Mouse (Mus musculus): ENCODE data around the gene Timp3.
"Not testable (repeated sequence)": the region's sequence is repeated elsewhere in the genome, so short reads cannot be mapped to it uniquely, and the experiment has no call there.

The Timp3 gene

DNA sequence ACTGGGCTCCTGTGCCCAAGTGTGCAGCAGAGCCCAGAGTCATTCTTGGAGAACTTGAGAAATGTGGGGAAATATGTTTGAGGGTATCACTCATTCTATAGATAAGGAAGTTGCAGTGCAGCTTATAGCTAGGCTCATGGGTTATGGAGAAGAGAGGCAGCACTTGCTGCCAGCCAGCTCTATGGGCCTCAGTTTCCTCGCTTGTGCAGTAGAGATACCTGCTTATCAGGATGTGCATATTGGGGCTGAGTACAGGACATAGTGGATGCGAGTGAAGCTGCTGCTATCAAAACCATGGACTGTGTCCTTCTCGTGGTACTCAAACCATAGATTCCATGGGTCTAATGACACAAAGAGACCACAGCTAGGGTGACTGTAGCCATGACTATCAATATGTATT, 52.3 kb downstream of the Timp3 start:
- DNase-seq (ENCODE audit: low spot score) = no peak

DNA sequence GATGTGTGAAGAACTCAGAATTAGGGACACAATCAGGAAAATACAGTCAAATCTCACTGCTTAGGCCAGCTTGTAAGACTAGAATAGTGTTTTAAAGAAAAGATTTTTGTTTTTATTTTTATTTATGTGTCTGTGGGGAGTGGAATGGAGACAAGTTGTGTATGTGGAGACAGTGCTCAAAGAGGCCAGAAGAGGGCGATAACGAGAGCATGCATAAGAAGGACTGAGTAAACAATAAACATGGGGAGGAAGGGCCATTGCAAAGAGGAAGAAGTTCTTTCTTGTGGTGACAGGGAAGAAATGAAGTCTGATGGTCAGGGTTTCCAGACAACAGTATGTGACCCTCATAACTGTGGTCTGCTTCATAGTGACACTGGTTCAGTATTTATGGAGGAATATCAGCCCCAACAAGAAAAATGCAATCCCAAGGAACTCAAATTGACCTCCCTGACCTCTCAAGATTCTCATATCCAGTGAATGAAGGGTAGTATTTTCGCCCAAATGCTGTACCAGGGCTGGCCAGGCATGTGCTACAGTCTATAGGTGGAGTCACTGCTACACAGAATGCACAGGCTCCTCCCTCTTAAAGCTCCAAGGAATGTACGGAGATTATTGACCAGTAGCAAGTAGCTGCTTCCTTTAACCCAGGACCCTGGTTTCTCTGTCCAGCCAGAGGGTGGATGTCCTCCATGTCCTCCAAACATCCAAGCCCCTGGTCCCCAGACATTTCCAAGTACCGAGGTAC, 56.8 kb downstream of the Timp3 start:
- DNase-seq (ENCODE audit: low spot score) = no peak

DNA sequence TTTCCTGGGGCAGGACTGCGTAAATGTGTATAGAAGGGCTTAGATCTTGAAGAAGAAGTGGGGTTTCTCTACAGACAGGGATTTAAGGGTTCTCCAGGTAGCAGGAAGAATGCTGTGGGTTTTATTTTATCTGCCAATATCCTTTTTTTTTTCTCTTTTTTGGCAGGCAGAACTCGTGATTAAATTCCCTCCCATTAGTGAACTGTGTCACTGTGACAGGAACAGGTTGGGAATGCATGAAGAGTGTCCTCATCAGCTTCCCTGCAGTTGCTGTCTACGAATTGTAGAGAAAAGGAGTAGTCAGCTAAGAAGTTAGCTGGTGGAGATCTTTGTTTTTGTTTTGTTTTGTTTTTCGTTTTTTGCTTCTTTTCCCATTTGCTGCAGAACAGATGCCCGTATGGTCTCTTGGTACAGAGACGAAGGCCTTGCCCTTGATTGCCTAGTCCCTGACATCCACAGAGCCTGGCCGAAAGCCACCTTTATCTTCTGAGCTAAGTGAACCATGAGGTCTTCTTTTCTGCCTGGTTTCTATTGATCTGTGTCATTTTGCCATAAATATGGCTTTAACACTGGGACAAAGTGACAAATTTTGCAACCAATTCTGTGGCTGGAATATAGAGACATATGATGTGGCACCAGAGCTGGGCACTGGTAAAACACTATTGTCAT, 58.3 kb downstream of the Timp3 start:
- no peak for DNase-seq (ENCODE audit: low spot score)

DNA sequence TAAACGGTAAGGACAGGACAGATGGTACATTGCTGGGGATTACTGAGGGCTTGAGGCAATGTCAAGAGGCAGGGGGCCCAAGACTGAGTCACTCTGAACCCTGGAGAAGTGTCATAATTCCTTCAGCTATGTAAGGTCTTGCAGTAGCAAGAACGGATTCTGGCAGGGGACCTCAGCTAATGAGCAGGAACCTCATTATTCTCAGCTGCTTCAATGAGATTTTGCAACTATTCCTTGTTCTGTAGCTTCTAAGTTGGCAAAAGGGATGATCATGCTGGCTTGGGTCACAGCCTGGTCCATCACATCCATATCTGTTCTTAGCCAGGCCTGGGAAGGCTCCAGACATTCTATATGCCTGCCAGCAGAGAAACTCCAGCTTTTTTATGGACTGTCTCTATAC, 59.0 kb downstream of the Timp3 start:
- no peak for DNase-seq (ENCODE audit: low spot score)

DNA sequence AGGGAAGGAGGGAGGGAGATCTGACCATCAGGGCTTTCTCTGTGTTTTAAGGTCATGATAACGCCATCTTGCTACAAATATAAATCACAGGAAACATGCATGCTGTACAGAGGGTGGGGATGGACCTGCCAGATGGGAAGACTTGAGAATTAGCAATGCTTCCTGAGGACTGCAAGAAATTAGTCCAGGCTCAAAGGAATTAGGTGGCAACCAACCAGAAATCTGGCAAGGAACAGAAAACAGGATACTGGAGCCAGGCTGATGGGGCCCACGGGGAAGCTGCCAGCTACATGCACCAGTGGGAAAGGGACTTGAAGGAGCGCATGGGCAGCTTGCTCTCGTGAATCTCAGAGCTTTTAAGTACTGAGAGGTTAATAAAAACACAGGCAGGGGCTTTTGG, 59.5 kb downstream of the Timp3 start:
- DNase-seq (ENCODE audit: low spot score) = no peak

DNA sequence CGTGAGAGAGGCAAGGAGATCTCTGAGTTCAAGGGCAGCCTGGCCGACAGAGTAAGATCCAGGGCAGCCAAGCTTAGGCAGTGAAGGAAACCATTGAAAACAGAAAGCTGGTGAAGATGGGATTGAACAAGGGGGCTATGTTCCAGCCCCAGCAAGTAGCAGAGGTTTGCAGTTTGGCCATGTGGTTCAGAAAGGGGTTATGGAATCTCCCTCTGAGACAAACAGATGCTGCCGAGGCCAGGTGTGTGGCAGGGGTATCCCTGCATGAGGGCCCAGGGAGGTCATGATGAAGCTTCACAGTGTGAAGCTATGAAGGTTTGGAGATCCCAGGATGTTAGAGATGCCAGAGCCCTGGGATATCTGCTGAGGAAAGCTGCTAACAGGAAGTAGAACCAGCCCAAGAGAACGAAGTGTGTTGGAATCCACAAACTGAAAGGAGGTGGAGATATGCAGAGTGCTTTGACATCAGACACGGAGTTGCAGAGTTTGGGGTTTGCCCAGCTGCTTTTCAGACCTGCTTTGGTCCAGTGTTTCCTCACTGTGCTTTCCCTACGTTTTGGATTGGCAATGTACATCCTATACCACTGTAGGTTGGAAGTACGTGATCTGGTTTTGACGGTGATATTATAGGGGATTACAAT, 63.6 kb downstream of the Timp3 start:
- no peak for DNase-seq (ENCODE audit: low spot score)

DNA sequence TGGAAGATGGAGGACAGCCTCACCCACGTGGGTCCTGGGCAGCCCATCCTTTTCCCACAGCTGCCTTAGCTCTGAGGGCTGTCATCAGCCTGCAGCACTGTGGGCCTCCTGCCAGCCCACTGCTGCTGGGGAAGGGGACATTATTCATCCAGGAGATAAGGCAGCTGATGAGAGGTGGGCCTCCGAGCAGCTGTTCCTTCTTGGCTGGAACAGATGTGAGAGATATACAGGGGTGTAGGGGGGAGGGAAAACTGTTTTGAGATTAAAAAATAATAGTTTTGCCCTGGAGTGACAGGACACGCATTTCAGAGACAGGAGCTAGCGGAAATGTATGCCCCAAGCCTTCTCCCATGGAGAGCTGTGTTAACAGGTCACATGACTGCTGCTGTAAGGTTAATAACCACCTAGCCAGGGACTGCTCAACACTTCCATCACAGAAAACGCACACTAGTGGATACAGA, 65.5 kb downstream of the Timp3 start:
- no peak for DNase-seq (ENCODE audit: low spot score)

DNA sequence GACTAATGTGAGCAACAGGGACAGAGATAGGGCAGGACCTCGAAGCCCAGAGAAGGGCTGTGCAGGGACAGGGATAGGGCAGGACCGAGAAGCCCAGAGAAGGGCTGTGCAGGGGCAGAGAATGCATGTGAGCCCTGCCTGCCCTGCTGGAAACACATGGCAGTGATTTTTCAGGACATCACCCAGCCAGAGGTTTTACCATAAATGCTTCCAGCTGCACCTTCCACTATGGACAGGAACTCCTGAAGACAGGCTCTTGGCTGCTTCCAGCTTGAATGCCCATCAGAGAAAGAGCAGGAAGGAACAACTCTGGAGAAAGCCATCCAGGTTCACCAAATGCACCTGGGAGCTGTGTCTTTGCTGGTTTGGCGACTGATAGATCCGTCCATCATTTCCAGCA, 67.2 kb downstream of the Timp3 start:
- no peak for DNase-seq (ENCODE audit: low spot score)

DNA sequence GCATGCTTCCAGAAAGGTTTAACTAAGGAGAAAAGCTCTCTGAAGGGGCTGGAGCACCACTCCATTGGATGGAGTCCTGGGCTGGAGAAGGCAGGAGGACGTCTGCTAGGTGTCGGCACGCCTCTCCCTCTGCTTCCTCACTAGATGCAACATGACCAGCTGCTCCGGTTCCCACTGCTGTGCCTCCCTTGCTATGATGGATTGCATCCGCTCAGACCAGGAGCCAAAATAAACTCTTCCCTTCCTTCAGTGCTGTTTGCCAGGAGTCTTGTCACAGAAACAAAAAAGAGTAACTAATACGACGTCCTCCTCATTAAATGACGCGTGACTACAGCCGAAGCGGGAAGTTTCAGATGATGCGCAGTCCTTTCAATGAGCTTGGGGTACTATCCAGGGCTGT, 68.6 kb downstream of the Timp3 start:
- DNase-seq (ENCODE audit: low spot score) = no peak

DNA sequence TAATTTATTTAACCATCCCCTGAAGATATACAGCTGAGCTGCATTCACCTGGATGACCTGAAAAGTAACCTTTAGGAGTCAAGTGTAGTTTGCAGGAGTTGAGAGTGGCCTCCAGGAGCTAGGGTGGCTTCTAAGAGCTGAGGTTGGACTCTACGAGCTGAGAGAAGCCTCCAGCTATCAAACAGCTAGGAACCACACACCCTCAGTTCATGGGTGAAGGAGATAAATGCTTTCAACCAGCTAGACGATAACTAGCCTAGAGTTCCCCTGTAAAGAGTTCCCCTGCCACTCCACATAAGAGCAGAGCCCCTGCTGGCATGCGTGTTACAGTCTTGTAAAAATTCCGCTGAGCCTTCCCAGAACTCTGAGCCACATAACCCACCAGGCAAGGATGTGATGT, 69.2 kb downstream of the Timp3 start:
- DNase-seq (ENCODE audit: low spot score) = no peak

DNA sequence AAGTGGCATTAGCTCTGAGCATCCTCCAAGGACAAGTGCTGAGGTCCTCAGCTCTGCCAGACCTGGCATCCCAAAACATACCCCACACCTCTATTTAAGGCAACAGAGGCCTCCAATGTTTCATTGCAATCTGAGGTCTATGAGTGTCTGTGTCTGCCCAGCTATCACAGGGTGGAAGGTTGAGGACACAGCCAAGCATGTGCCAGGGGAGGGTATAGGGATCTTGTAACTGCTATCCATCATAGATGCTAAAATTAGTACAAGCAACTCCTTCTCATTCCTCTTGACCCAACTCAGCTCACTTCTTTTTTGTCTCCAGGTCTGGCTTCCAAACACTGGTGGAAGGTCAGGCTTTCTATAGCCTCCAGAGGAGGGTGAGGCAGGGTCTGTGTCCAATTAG, 71.4 kb downstream of the Timp3 start:
- no peak for DNase-seq (ENCODE audit: low spot score)

DNA sequence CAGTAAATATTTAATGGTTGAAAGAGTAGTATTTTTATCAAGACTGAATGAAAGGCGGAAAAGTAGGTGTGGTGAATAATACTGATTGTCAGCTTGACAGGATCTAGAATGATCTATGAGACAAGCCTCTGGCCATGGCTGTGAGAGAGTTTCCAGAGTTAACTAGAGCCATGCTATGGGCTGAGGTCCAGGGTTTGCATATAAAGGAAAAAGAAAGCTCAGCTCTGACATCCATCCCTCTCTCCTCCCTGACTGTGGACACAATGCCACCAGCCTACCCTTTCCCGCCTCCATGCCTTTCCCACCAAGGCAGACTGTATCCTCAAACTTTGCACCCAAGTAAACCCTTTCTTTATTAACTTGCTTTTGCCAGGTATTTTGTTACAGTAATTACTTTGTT, 73.9 kb downstream of the Timp3 start:
- no peak for DNase-seq (ENCODE audit: low spot score)

DNA sequence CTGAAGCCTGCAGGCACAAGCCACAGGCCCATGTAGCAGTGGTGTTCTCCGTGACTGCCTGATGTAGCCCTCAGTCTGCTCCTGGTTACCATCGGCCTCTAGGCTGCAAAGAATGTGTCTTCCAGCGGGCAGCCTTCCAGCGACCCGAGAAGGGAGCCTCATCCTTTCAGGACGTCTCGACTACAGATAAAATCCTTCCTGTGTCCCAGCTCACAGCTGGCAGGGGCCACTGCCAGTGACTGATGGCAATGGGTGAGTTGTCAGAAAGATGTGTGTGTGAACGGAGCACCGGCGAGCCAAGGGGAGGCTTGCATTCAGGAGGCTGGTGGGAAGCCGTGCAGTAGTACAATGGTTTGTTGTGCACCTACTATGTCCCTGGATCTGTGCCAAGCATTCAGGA, 75.7 kb downstream of the Timp3 start:
- no peak for DNase-seq (ENCODE audit: low spot score)

DNA sequence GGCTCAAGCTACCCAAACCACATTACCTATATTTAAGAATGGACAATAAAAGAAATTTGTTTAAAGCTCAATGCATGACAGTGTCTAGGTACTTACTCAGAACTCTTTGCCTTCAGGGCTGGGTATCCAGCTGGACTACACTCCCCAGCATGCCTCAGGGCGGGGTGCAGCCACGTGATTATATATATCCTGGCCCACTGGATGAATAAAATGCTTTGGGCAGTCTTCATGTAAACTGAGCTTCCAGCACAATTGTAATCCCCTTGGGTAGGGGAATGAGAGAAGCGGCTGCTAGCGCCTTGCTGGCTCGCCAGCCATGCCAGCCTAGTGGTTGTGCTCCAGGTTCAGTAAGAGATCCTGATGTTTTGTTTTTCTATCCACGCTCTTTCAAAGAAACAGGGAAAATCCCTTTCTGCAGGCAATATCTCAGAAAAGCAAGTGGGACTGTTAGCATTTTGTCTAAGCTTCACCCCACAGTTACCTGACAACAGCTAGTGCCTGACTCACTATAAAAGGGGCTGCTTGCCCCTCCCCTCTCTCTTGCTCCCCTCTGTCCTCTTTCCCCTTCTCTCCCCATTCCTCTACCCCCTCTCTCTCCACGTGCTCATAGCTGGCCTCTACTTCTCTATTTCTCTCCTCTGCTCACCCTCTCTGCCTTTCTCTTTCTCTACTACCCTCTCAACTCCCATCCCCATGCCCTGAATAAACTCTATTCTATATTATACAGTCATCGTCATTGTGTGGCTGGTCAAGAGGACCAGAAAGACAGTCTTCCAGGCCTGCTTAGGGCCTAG, 76.4 kb downstream of the Timp3 start:
- DNase-seq (ENCODE audit: low spot score) = no peak

DNA sequence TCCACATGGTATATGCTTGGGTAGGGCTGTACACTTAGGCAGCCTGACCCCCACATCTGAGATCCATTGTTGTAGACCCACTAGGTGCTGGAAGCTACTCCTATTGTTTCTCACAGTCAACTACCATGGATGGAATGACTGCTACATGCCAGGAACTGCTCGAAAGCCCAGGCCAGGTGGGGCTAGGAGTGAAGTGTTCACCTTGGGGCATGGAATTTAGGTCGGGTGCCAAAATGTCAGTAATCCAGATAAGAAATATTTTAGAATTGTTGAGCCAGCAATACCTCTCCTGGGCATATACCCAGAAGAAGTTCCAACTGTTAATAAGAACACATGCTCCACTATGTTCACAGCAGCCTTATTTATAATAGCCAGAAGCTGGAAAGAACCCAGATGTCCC, 78.6 kb downstream of the Timp3 start:
- not testable (repeated sequence) for DNase-seq (ENCODE audit: low spot score)

DNA sequence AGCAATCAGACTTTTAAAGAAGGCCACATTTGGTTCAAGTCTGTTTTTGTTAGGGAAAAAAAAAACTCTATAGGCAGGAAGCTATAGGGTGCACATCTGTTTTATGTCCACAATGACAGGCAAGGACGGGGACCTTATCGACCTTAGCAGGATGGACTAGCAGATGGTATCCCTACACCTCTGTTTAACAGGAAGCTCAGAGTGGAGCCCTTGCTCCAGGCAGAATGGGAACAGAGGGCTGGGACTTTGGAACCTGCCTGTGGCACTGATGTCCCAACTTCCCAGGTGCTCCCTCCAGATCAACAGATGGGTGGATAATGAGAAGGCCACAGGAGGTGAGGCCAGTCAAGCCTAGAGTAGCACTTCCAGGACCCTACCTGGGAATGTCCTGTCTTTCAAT, 80.5 kb downstream of the Timp3 start:
- no peak for DNase-seq (ENCODE audit: low spot score)

DNA sequence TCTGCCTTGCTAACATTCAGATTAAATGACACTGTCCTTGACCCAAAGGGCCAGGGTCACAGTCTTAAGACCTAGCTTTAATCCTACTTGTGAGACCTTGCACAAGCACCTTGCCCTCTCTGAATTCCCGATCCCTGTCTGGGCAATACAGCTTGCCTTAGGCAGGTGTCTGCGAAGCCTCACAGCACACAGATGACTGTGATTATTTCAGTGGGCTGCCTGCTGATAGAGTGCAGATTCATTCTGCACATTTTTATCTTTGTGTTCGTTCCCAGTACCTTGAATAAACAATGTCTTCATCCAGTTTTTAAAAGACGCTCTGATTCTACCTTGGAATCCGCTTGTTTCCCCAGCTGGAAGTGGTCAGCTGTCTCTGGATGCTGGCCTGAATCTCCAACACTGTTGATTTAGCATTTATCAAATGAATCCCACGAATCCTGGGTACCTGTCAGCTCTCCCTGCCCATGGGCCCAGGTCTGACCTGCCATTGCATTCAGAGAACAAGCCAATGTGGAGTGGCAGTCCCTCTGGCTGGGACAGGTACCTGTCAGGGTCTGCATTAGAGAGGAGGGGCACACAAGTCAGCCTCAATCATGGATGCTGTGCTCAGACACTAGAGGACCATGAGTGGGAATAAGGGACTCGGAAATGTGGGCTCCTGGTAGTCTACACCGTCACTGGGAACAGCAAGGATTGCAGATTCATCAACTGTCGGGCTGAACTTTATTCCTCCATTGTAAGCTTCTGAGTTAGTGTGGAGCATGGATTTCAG, 81.2 kb downstream of the Timp3 start:
- no peak for DNase-seq (ENCODE audit: low spot score)

DNA sequence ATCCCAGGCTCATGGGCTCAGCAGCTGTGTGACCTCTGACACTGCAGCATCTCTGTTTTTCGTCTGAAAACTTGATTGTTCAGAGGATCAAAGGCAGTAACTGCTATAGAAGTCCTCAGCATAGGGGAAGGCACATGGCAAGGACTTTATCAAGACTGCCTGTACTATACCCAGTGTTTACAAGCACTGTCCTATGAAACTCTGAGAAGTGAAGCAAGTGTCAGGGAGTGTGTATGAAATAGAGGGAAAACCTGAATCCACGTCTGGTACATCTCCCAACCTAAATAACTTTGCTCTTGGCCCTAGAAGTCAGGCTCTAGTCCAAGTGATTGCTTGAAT, 81.7 kb downstream of the Timp3 start:
- no peak for DNase-seq (ENCODE audit: low spot score)

DNA sequence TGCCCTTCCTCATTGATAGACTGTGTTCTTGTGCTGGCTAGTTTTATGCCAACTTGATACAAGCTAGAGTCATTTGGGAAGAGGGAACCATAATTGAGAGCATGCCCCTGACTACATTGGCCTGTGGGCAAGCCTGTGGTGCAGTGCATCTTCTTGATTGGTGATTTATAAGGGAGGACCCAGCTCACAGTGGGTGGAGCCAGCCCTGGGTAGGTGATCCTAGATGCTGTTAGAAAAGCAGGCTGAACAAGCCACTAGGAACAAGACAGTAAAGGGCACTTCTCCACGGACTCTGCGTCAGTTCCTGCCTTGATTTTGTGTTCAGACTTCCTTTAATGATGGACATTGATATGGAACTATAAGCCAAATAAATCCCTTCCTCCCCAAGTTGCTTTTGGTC, 84.5 kb downstream of the Timp3 start:
- no peak for DNase-seq (ENCODE audit: low spot score)

DNA sequence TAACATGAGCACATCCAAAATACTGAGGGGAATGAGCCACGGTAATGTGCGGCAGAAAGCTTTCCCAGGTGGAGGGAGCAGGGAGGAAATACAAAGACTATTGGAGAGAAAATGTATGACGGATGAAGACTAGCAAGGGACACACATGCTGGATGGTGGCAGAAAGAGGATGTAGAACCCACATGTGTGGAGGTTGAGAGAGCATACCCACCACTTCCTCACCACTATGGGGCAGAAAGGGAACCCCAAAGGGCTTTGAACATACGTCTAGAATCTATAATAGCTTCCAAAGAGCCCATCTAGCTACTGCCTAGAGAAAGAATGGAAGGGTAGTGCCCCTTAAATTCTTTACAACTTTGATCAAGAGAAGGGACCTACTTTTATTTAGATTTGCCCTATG, 85.5 kb downstream of the Timp3 start:
- DNase-seq (ENCODE audit: low spot score) = no peak

DNA sequence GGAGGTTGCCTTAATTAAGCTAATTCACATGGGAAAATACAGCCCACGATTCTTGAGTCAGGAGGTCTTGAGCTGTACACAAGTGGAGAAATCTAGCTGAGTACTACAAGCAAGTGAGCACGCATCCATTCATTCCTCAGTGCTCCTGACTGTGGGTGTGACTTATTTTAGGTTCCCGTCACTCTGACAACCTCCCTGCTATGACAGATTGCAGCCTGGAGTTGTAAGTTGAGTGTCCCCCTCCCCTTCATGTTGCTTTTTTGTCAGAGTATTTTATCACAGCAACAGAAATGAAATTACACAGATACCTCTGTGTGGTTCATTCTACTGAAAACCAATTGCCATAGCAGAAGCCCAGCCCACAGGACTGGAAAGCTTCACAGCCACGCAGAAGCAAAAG, 86.1 kb downstream of the Timp3 start:
- DNase-seq (ENCODE audit: low spot score) = no peak

DNA sequence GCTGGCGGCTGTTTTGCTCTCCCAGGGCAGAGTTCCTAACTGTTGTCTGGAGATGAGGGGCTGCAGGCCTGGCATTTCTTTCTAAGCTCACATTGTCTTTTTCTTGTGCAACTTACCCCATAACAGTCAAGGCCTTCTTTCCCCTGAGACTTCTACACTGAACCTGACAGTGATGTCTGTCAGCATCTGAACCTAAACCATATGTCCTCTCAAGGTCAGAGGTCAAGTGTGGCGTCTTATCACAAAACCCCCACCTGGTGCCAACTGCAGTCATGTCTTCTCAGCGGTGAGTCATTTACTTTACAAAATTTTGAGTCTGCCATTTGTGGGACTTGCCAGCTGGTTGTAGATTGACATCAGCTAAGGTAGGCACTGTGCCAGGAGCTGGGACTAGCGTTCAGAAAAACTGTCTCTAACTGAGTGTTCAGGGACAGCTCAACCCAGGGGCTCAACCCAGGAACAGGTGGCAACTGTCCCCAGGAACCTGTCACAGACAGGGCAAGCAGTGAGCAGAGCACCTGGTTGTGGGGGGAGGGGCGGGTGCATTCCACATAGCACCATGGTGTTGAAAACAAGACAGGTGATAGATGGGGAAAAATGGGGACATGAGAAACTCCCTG, 87.8 kb downstream of the Timp3 start:
- no peak for DNase-seq (ENCODE audit: low spot score)
